Mouse (Mus musculus) liver, adult 2 months (tissue): ENCODE results near the gene Otud4.

Source experiments
- CTCF ChIP-seq: fragments of 200-500 bp; IDR thresholded peaks from 2 replicates; pipeline ENCODE4 v1.5.1; 2011; ENCODE audit warnings: low read depth, low read length, control low read depth
- POLR2A ChIP-seq: fragments of 200-500 bp; IDR thresholded peaks from 2 replicates; pipeline ENCODE4 v1.6.1; 2011; ENCODE audit warnings: low read length, control low read depth; ENCODE audit not compliant: insufficient read depth; ENCODE audit errors: extremely low read depth

DNA sequence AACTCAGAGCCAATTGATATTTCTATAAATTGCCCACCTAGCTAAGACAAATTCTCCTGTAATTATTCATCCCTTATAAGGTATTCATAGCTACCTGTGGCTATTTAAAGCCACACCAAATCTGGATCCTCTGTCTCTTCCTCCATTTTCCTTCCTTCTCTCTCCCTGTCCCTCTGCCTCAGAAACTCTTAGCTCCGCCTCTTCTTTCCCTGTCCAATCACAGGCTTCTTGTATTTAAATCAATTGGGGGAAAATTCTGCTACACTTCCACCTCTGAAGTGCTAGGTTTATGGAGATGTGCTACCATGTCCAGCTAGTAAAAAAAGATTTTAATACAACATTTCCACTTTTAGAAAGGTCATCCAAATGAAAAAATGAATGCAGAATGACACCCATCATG lies 3.9 kb upstream of the Otud4 start:
- TF ChIP-seq CTCF (no peak), POLR2A (no peak)
